Mouse (Mus musculus) granulocyte monocyte progenitor cell, adult 5-6 weeks (primary cell): Measurements from ENCODE around the gene Slc16a11. TPM values are rescaled to one million over a fixed set of nuclear protein-coding genes. Genes with fewer than 3 reads are reported as not detected.

Source experiments
- ATAC-seq: replicated peaks from 2 replicates; pipeline ENCODE4 v1.8.0; 2016; ENCODE audit warnings: mild to moderate bottlenecking, moderate TSS enrichment, inconsistent platforms; ENCODE audit not compliant: poor library complexity, severe bottlenecking
- total RNA-seq, 2 experiments: library from RNA; stranded (forward) in 1 of 2; stranded (reverse) in 1 of 2; fragments of 200-712, 200-1000 nt in 1 of 2; fragments of >200 nt in 1 of 2; fragmentation: Nextera tagmentation in 1 of 2; gene quantifications; 2 replicates each; pipeline ENCODE4 v1.2.3; 2014 to 2017

The Slc16a11 gene
- total RNA-seq, 2 experiments from 2014 or later: not detected

- ATAC-seq: no peak
These were observed 13.4 kb upstream of the Slc16a11 start for GRCm38 (mm10) chr11:70199107-70199506.

GRCm38 (mm10) chr11:70200036-70200608, 12.4 kb upstream of the Slc16a11 start:
- ATAC-seq: no peak

GRCm38 (mm10) chr11:70201691-70202090, 10.9 kb upstream of the Slc16a11 start:
- ATAC-seq: peak; percentile 57

- 0 out of 2 replicates have a peak, but pooled peaks have one; percentile 27 for ATAC-seq
These were observed 5.8 kb upstream of the Slc16a11 start for GRCm38 (mm10) chr11:70206801-70207200.

GRCm38 (mm10) chr11:70207283-70207682, 5.3 kb upstream of the Slc16a11 start:
- ATAC-seq: no peak

GRCm38 (mm10) chr11:70208778-70209388, 3.7 kb upstream of the Slc16a11 start:
- ATAC-seq: no peak

GRCm38 (mm10) chr11:70210681-70211080, 1.9 kb upstream of the Slc16a11 start:
- no peak for ATAC-seq

GRCm38 (mm10) chr11:70211972-70212371, 580 bp upstream of the Slc16a11 start:
- ATAC-seq: no peak

GRCm38 (mm10) chr11:70212896-70213295, 344 bp downstream of the Slc16a11 start:
- ATAC-seq: peak; percentile 60; the same call in 1 of the 2 replicates

- no peak for ATAC-seq
These were observed 1.2 kb downstream of the Slc16a11 start for GRCm38 (mm10) chr11:70213736-70214135.

- ATAC-seq: peak; percentile 18; the same call in 1 of the 2 replicates
These were observed 1.8 kb downstream of the Slc16a11 start for GRCm38 (mm10) chr11:70214191-70214855.

- ATAC-seq: no peak
These were observed 2.3 kb downstream of the Slc16a11 start for GRCm38 (mm10) chr11:70214856-70215209.

GRCm38 (mm10) chr11:70215301-70215700, 2.7 kb downstream of the Slc16a11 start:
- ATAC-seq: no peak

GRCm38 (mm10) chr11:70216103-70216502, 3.6 kb downstream of the Slc16a11 start:
- ATAC-seq: no peak

GRCm38 (mm10) chr11:70218039-70218438, 5.5 kb downstream of the Slc16a11 start:
- ATAC-seq: no peak

GRCm38 (mm10) chr11:70218741-70219470, 6.4 kb downstream of the Slc16a11 start:
- ATAC-seq: no peak

- ATAC-seq: no peak
These were observed 7.3 kb downstream of the Slc16a11 start for GRCm38 (mm10) chr11:70219873-70220272.

GRCm38 (mm10) chr11:70220323-70220722, 7.8 kb downstream of the Slc16a11 start:
- no peak for ATAC-seq

- ATAC-seq: peak; percentile 80
These were observed 8.4 kb downstream of the Slc16a11 start, which contains the start of gene Slc16a13 for GRCm38 (mm10) chr11:70220731-70221602. Slc16a13 (minus strand) TSS chr11:70221064.
